Mouse (Mus musculus): ENCODE measurements at regions not wholly inside any gene's neighbourhood (a gene's known extent, or its start where the extent isn't known, plus 50 kb on each side); places are given as distances from the start of the nearest gene placed in this dataset.

GRCm38 (mm10) chr16:70754228-70754627, 440.5 kb downstream of the Gbe1 start:
- no peak overlapping the region for H3K9ac ChIP-seq (ENCODE audit: low read length)
- DNase-seq (ENCODE audit: low spot score, missing footprints): no peak
- H3K36me3 ChIP-seq (ENCODE audit: control insufficient read depth, insufficient read depth, low read length): no peaks in the 10 kb centered on the region
- ATAC-seq (ENCODE audit: low FRiP score): no peak
- H3K27ac ChIP-seq (ENCODE audit: low read depth, low read length): no peak overlapping the region
- H3K4me3 ChIP-seq (ENCODE audit: low read depth, low read length): no peak overlapping the region
- H3K4me2 ChIP-seq: no peak overlapping the region
- H3K9me3 ChIP-seq (ENCODE audit: control insufficient read depth, low read length): no peaks in the 10 kb centered on the region
- H3K27me3 ChIP-seq (ENCODE audit: control insufficient read depth, insufficient read depth, low read length): no peaks in the 10 kb centered on the region
- H3K4me1 ChIP-seq (ENCODE audit: control insufficient read depth, insufficient read depth, low read length): no peaks in the 10 kb centered on the region

DNA sequence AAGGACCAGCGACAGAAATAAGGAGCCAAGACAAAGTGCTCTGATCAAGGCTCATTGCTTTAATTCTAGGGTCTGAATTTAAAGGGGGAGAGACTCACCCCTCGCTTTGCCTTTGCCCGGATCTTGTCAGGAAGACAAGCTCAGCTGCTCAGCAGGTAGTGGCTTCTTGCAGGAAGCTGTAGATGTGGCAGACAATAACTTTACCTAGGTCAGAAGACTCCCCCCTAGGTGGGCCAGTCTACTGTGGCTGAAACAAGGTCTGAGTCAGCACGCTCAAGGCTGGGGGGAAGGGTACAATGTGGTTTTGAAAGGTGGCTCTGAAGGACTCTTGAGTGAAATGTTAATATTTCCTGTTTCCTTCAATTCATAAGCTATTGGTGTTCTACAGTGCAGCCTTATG, 484.3 kb downstream of the Gbe1 start:
- 77% methylated on average over 4 of the region's 4 CpGs for WGBS

DNA sequence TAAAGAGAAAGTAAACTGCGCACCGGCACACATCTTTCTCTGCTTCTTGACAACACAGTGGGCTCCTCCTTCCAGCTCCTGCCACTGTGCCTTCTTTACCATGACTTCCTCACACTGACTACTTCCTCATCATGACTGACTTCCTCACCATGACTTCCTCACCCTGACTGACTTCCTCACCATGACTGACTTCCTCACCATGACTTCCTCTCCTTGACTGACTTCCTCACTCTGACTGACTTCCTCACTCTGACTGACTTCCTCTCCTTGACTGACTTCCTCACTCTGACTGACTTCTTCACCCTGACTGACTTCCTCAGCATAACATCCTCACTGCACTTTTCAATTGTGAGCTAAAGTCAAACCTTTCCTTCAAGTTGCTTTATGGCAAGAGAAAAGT, 489.8 kb downstream of the Gbe1 start:
- ATAC-seq (ENCODE audit: low FRiP score) (no peak), DNase-seq (ENCODE audit: low spot score, missing footprints) (no peak)
- Histone ChIP-seq H3K27me3 (ENCODE audit: control insufficient read depth, insufficient read depth, low read length) (no peaks in the 10 kb centered on the region), H3K27ac (ENCODE audit: low read depth, low read length) (no peak overlapping the region), H3K4me2 (no peak overlapping the region), H3K36me3 (ENCODE audit: control insufficient read depth, insufficient read depth, low read length) (no peaks in the 10 kb centered on the region), H3K9me3 (ENCODE audit: control insufficient read depth, low read length) (no peaks in the 10 kb centered on the region), H3K4me3 (ENCODE audit: low read depth, low read length) (no peak overlapping the region), H3K9ac (ENCODE audit: low read length) (no peak overlapping the region), H3K4me1 (ENCODE audit: control insufficient read depth, insufficient read depth, low read length) (no peaks in the 10 kb centered on the region)
- 86% methylated on average over 2 of the region's 2 CpGs for WGBS

More for the DNA sequence above, 484.3 kb downstream of the Gbe1 start:
- DNase-seq (ENCODE audit: low spot score, missing footprints): no peak
- no peak overlapping the region for H3K27ac ChIP-seq (ENCODE audit: low read depth, low read length)
- H3K9ac ChIP-seq (ENCODE audit: low read length): no peak overlapping the region
- H3K27me3 ChIP-seq (ENCODE audit: control insufficient read depth, insufficient read depth, low read length): no peaks in the 10 kb centered on the region
- H3K4me1 ChIP-seq (ENCODE audit: control insufficient read depth, insufficient read depth, low read length): no peaks in the 10 kb centered on the region
- no peak for ATAC-seq (ENCODE audit: low FRiP score)
- no peaks in the 10 kb centered on the region for H3K9me3 ChIP-seq (ENCODE audit: control insufficient read depth, low read length)
- H3K36me3 ChIP-seq (ENCODE audit: control insufficient read depth, insufficient read depth, low read length): no peaks in the 10 kb centered on the region
- no peak overlapping the region for H3K4me2 ChIP-seq
- no peak overlapping the region for H3K4me3 ChIP-seq (ENCODE audit: low read depth, low read length)

- ATAC-seq (ENCODE audit: low FRiP score): peak; percentile 48; the same call in 1 of the 2 replicates
- no peak overlapping the region for H3K4me3 ChIP-seq (ENCODE audit: low read depth, low read length)
Observed at GRCm38 (mm10) chr16:70825910-70826309, 512.2 kb downstream of the Gbe1 start.

GRCm38 (mm10) chr16:70835006-70835405, 521.3 kb downstream of the Gbe1 start:
- no peak for ATAC-seq (ENCODE audit: low FRiP score)

More at GRCm38 (mm10) chr16:70825910-70826309, 512.2 kb downstream of the Gbe1 start:
- Histone ChIP-seq H3K27ac (ENCODE audit: low read depth, low read length) (no peak overlapping the region), H3K4me2 (no peak overlapping the region), H3K9me3 (ENCODE audit: control insufficient read depth, low read length) (no peaks in the 10 kb centered on the region), H3K4me1 (ENCODE audit: control insufficient read depth, insufficient read depth, low read length) (no peaks in the 10 kb centered on the region), H3K9ac (ENCODE audit: low read length) (no peak overlapping the region), H3K27me3 (ENCODE audit: control insufficient read depth, insufficient read depth, low read length) (no peaks in the 10 kb centered on the region), H3K36me3 (ENCODE audit: control insufficient read depth, insufficient read depth, low read length) (no peaks in the 10 kb centered on the region)
- 91% methylated on average over 10 of the region's 10 CpGs for WGBS
- no peak for DNase-seq (ENCODE audit: low spot score, missing footprints)

DNA sequence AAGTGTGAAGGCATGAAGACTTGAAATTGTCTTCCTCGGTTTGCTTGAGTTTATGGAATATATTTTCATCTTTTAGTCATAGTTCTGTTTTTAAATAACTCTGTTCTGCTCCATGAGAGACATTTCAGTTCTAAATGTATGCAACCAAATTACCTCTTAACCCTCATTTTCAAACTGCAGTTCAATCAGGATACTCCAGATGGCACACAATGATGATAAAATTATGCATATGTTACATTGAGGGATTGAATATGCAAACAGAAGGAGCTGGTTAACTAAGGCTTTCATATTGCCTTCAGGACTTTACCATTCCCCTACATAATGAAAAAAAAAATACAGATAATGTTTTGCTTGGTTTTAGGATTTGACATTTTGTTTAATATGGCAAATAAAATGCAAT, 524.4 kb downstream of the Gbe1 start:
- no peak for DNase-seq (ENCODE audit: low spot score, missing footprints)
- Histone ChIP-seq H3K4me2 (no peak overlapping the region), H3K4me3 (ENCODE audit: low read depth, low read length) (no peak overlapping the region), H3K9ac (ENCODE audit: low read length) (no peak overlapping the region), H3K36me3 (ENCODE audit: control insufficient read depth, insufficient read depth, low read length) (no peaks in the 10 kb centered on the region), H3K27me3 (ENCODE audit: control insufficient read depth, insufficient read depth, low read length) (no peaks in the 10 kb centered on the region), H3K27ac (ENCODE audit: low read depth, low read length) (no peak overlapping the region), H3K9me3 (ENCODE audit: control insufficient read depth, low read length) (no peaks in the 10 kb centered on the region), H3K4me1 (ENCODE audit: control insufficient read depth, insufficient read depth, low read length) (no peaks in the 10 kb centered on the region)
- no peak for ATAC-seq (ENCODE audit: low FRiP score)
- 89% methylated on average over 1 of the region's 1 CpGs for WGBS

More at GRCm38 (mm10) chr16:70835006-70835405, 521.3 kb downstream of the Gbe1 start:
- H3K4me2 ChIP-seq: no peak overlapping the region
- no peak overlapping the region for H3K9ac ChIP-seq (ENCODE audit: low read length)
- no peaks in the 10 kb centered on the region for H3K9me3 ChIP-seq (ENCODE audit: control insufficient read depth, low read length)
- H3K36me3 ChIP-seq (ENCODE audit: control insufficient read depth, insufficient read depth, low read length): no peaks in the 10 kb centered on the region
- H3K4me3 ChIP-seq (ENCODE audit: low read depth, low read length): no peak overlapping the region
- 84% methylated on average over 8 of the region's 8 CpGs for WGBS
- H3K27ac ChIP-seq (ENCODE audit: low read depth, low read length): no peak overlapping the region
- no peaks in the 10 kb centered on the region for H3K27me3 ChIP-seq (ENCODE audit: control insufficient read depth, insufficient read depth, low read length)
- DNase-seq (ENCODE audit: low spot score, missing footprints): no peak
- H3K4me1 ChIP-seq (ENCODE audit: control insufficient read depth, insufficient read depth, low read length): no peaks in the 10 kb centered on the region

GRCm38 (mm10) chr16:70868241-70868640, 554.5 kb downstream of the Gbe1 start:
- H3K36me3 ChIP-seq (ENCODE audit: control insufficient read depth, insufficient read depth, low read length): no peaks in the 10 kb centered on the region
- H3K4me2 ChIP-seq: no peak overlapping the region
- H3K4me3 ChIP-seq (ENCODE audit: low read depth, low read length): no peak overlapping the region
- ATAC-seq (ENCODE audit: low FRiP score) (no peak), DNase-seq (ENCODE audit: low spot score, missing footprints) (no peak)
- H3K27ac ChIP-seq (ENCODE audit: low read depth, low read length): no peak overlapping the region
- no peaks in the 10 kb centered on the region for H3K27me3 ChIP-seq (ENCODE audit: control insufficient read depth, insufficient read depth, low read length)
- H3K9me3 ChIP-seq (ENCODE audit: control insufficient read depth, low read length): no peaks in the 10 kb centered on the region
- H3K4me1 ChIP-seq (ENCODE audit: control insufficient read depth, insufficient read depth, low read length): no peaks in the 10 kb centered on the region
- 80% methylated on average over 2 of the region's 2 CpGs for WGBS
- H3K9ac ChIP-seq (ENCODE audit: low read length): no peak overlapping the region

DNA sequence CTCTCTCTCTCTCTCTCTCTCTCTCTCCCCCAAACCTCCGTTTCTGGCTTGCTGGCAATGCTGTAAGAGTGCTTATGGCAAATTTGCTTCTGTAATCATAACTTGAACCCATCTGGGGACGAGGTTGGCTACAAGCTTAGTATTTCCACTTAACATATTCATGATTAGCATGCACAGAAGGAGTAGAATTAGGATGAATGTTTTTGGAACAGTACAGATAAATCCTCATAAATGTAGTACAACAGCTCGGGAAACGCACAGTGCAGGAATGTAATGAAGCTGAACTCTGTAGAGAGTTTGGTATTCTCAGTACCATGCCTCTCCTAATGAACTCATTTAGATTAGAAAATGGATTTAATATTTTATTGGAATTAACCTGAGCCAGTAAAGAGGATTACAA, 555.5 kb downstream of the Gbe1 start:
- Histone ChIP-seq H3K9ac (ENCODE audit: low read length) (no peak overlapping the region), H3K4me3 (ENCODE audit: low read depth, low read length) (no peak overlapping the region), H3K4me2 (no peak overlapping the region), H3K27ac (ENCODE audit: low read depth, low read length) (no peak overlapping the region), H3K36me3 (ENCODE audit: control insufficient read depth, insufficient read depth, low read length) (no peaks in the 10 kb centered on the region), H3K4me1 (ENCODE audit: control insufficient read depth, insufficient read depth, low read length) (no peaks in the 10 kb centered on the region), H3K9me3 (ENCODE audit: control insufficient read depth, low read length) (no peaks in the 10 kb centered on the region), H3K27me3 (ENCODE audit: control insufficient read depth, insufficient read depth, low read length) (no peaks in the 10 kb centered on the region)
- 79% methylated on average over 4 of the region's 4 CpGs for WGBS
- no peak for ATAC-seq (ENCODE audit: low FRiP score)
- no peak for DNase-seq (ENCODE audit: low spot score, missing footprints)

DNA sequence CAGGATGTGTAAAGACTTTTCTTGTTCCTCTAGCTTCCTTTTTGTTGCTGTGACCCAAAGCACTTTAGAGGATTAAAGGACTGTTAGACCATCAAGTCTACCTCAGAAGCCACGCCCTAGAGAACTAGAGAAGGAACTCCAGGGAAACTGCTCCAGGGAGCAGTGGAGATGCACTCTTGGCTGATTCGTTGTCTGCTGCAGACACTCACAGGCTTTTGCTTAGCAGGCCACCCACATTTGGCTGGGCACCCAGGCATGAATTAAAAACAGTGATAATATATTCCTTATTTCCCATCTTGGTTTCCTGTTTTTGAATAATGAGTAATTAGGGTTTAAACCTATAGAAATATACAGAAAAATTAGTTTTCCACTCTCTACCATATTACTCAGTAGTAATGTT, 560.3 kb downstream of the Gbe1 start:
- H3K9ac ChIP-seq (ENCODE audit: low read length): no peak overlapping the region
- no peaks in the 10 kb centered on the region for H3K9me3 ChIP-seq (ENCODE audit: control insufficient read depth, low read length)
- H3K27me3 ChIP-seq (ENCODE audit: control insufficient read depth, insufficient read depth, low read length): no peaks in the 10 kb centered on the region
- H3K27ac ChIP-seq (ENCODE audit: low read depth, low read length): no peak overlapping the region
- DNase-seq (ENCODE audit: low spot score, missing footprints) (peak; percentile 49), ATAC-seq (ENCODE audit: low FRiP score) (no peak)
- H3K4me3 ChIP-seq (ENCODE audit: low read depth, low read length): no peak overlapping the region
- H3K4me2 ChIP-seq: no peak overlapping the region
- H3K36me3 ChIP-seq (ENCODE audit: control insufficient read depth, insufficient read depth, low read length): no peaks in the 10 kb centered on the region
- no peaks in the 10 kb centered on the region for H3K4me1 ChIP-seq (ENCODE audit: control insufficient read depth, insufficient read depth, low read length)
- 41% methylated on average over 2 of the region's 2 CpGs for WGBS

- Histone ChIP-seq H3K9ac (ENCODE audit: low read length) (no peak overlapping the region), H3K4me2 (no peak overlapping the region), H3K36me3 (ENCODE audit: control insufficient read depth, insufficient read depth, low read length) (no peaks in the 10 kb centered on the region), H3K27ac (ENCODE audit: low read depth, low read length) (no peak overlapping the region), H3K4me3 (ENCODE audit: low read depth, low read length) (no peak overlapping the region), H3K4me1 (ENCODE audit: control insufficient read depth, insufficient read depth, low read length) (no peaks in the 10 kb centered on the region), H3K9me3 (ENCODE audit: control insufficient read depth, low read length) (no peaks in the 10 kb centered on the region), H3K27me3 (ENCODE audit: control insufficient read depth, insufficient read depth, low read length) (no peaks in the 10 kb centered on the region)
- ATAC-seq (ENCODE audit: low FRiP score) (peak; percentile 63; the same call in 1 of the 2 replicates), DNase-seq (ENCODE audit: low spot score, missing footprints) (no peak)
- 17% methylated on average over 2 of the region's 2 CpGs for WGBS
Observed at GRCm38 (mm10) chr16:70880678-70881077, 566.9 kb downstream of the Gbe1 start.
